Mouse (Mus musculus) activated CD4-positive, CD25-positive, alpha-beta regulatory T cell, adult 4 months (primary cell): ENCODE measurements around the gene C87436. TPM values are rescaled to one million over a fixed set of nuclear protein-coding genes. Genes with fewer than 3 reads are reported as not detected.

Experiments
- ATAC-seq: one replicate; pipeline ENCODE4 v1.8.0; 2017
- polyA plus RNA-seq, 2 experiments: library from polyadenylated mRNA; unstranded; fragments of 100-300 nt; shearing (Covaris generic); gene quantifications; one replicate each; pipeline ENCODE4 v1.2.1; 2017

Gene C87436
- polyA plus RNA-seq, 2 experiments from 2014 or later = 25.1 to 26.1 TPM

- no peak for ATAC-seq
Observed at GRCm38 (mm10) chr6:86513296-86513695, 75.1 kb downstream of the C87436 start.

DNA sequence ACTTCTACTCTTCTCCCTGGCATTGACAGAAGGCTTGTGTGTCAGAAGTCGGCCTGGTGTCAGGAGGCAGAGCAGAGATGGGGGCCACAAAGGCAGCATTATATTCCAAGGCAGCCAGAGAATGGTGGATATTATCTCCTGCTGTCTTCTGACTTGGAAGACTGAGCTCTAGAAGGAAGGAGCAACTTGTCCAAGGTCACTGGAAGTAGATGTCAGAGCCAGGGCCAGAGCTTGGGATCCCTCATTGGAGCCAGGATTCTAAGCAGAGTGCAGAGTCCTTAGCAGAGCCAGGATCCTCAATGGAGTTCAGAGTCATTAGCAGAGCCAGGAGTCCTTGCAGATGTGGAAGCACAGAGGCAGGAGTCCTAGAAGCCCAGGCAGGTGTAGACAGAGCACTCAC, 77.8 kb downstream of the C87436 start:
- no peak for ATAC-seq

GRCm38 (mm10) chr6:86519767-86520345, 81.7 kb downstream of the C87436 start:
- ATAC-seq = no peak

DNA sequence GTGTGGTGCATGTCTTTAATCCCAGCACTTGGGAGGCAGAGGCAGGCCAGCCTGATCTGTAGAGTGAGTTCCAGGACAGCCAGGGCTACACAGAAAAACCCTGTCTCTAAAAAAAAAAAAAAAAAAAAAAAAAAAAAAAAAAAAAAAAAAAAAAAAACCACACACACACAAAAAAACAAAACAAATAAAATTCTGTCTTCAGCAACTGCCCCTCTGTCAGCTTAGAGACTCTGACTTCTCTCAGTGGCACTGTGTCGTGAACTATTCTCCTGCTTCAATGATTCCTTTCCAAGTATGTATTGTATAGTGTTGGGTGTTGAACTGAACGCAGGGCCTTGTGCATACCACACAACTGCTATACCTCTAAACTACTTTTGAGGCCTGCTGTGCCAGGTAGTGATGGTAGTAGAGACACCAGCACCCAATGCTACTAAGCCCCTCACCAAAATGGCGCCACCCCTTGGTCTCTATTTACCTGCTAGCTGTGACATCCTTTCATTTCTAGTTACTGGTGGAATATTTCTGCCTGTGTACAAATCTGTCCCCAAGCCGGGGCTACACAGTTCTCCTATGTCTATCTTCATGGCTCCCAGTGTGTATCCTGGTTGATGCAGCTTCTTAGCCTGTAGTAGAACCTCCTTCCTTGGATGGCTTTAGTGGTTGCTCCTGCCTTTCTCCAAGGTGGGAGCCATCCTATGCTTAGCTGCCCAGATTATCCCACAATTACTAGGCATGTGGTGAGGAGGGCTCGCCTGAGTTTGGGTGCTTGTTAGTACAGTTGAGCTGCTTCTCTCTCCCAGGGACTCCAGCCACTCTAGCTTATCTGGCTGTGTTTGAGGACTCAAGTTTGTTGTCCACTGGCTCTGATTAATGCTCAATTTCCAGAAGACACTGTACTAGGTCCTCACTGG, 84.1 kb downstream of the C87436 start:
- no peak for ATAC-seq

Other genes starting within 250 kb of the C87436 start
- not detected for gene Tgfa, start 243.2 kb upstream of the C87436 start, polyA plus RNA-seq
- gene Fam136a, start 72.7 kb upstream of the C87436 start, polyA plus RNA-seq = 10 to 100 TPM; 51.4 to 61.1 TPM
- gene Snrpg, start 67.1 kb upstream of the C87436 start, polyA plus RNA-seq = 100 to 1,000 TPM; 383 to 452 TPM
- gene Pcyox1, start 41.2 kb upstream of the C87436 start, polyA plus RNA-seq = 1 to 10 TPM; 5.3 to 6.9 TPM
- 100 to 1,000 TPM in 1 of 2 experiments, 10 to 100 TPM in 1; 96.7 to 104 TPM for gene Tia1, start 34.2 kb upstream of the C87436 start, polyA plus RNA-seq
- not detected for gene Gm44790, start 11.7 kb upstream of the C87436 start, polyA plus RNA-seq
- 10 to 100 TPM; 35.3 to 39.2 TPM for gene Pcbp1, start 87.9 kb downstream of the C87436 start, polyA plus RNA-seq
- under 1 TPM; 0.29 to 0.31 TPM for gene Asprv1, start 189.8 kb downstream of the C87436 start, polyA plus RNA-seq
- 10 to 100 TPM; 18.6 to 18.7 TPM for gene Mxd1, start 230.8 kb downstream of the C87436 start, polyA plus RNA-seq
- 100 to 1,000 TPM; 108 to 114 TPM for gene Snrnp27, start 246.1 kb downstream of the C87436 start, polyA plus RNA-seq